Mouse (Mus musculus) E14TG2a.4 (cell line): ENCODE measurements around the gene Cdk17.

Experiments used
- CTCF ChIP-seq: conservative IDR thresholded peaks from 2 replicates; pipeline ENCODE4 v1.5.1; 2014; ENCODE audit warnings: low read length
- NANOG ChIP-seq: IDR thresholded peaks from 2 replicates; pipeline ENCODE4 v1.6.1; 2014; ENCODE audit warnings: borderline replicate concordance, low read length, mixed read lengths
- POU5F1 ChIP-seq: IDR thresholded peaks from 2 replicates; pipeline ENCODE4 v1.6.1; 2014; ENCODE audit warnings: low read length, borderline replicate concordance

GRCm38 (mm10) chr10:93233665-93234194 lies 73.1 kb downstream of the Cdk17 start:
- TF ChIP-seq POU5F1 (no peak), CTCF (no peak), NANOG (no peak)
